Mouse (Mus musculus) splenic B cell, adult 2 months (primary cell): ENCODE results near the gene Mcf2l.

Experiments
- DNase-seq: peaks from one replicate; pipeline ENCODE4 v3.0.0-alpha.2; 2011; ENCODE audit warnings: low read depth, low spot score
- H3K27me3 ChIP-seq: 2 replicates; pipeline ENCODE4 v1.6.1; 2012; ENCODE audit warnings: mild to moderate bottlenecking, low read length, moderate library complexity, mixed read lengths; ENCODE audit not compliant: control insufficient read depth, poor library complexity, insufficient read depth, severe bottlenecking
- H3K36me3 ChIP-seq: 2 replicates; pipeline ENCODE4 v1.6.1; 2012; ENCODE audit warnings: mild to moderate bottlenecking, low read length, moderate library complexity, mixed read lengths; ENCODE audit not compliant: control insufficient read depth, poor library complexity, insufficient read depth, severe bottlenecking

Mcf2l gene

DNA sequence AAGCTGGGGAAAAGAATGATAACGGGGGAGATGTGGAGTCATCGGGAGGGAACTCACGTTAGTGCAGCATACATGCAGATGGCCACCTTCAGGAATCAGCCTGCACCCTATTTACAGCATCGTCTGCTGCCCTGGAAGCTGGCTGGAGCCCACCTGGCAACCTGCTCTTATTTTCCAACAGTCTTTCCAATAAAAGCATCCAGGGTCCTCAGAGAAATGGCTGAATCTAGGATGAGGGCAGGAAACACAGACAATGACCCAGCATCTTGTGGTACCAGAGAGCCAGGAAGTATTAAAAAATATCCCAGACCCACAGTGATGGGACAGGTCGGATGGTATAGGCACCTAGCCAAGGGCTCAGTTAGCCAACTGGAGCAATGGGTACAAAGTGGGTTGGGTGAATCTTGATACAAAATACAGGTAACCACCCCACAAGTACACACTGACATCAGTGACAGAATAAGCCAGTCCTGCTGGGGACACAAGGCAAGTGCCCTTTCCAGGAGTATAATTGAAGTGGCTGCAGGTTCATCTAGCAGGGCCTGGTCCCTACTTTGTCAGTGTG is 19.4 kb downstream of the Mcf2l start:
- H3K27me3 ChIP-seq, result no peaks in the 10 kb centered on the region
- no peaks in the 10 kb centered on the region for H3K36me3 ChIP-seq
- DNase-seq, result no peak

DNA sequence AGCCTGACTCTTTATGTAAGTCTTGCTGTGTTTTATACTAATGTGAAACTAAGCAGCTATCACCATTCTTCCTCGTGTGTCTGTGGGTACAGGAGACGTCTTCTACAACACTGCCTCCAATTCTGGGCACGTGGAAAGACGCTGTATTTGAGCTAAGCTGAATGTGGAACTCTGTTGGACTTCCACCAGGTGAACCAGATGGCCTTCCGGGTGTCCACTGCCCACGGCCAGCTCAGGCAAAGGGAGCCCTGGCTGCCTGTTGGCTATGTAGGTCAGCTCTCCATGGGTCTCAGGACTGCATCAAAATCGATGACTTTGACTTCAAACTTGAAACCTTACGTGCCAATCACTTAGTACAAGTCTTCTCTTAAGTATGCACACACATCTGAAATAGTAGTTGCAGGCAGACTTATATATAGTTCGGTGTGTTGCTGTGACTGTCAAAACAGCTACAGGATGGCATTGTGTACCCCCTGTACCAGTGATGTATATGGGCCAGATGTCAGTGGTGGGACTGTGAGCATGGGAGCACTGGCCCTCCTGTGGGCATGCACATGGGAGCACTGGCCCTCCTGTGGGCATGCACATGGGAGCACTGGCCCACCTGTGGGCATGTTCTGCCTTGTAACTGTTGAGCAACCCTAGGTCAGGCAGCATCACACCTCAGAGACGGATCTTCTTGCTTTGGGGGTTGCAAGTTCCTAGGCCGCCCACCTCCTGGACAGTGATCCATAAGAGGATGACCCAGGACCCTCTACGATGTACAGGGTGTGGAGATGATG is 20.4 kb downstream of the Mcf2l start:
- no peaks in the 10 kb centered on the region for H3K27me3 ChIP-seq
- no peaks in the 10 kb centered on the region for H3K36me3 ChIP-seq
- no peak for DNase-seq

DNA sequence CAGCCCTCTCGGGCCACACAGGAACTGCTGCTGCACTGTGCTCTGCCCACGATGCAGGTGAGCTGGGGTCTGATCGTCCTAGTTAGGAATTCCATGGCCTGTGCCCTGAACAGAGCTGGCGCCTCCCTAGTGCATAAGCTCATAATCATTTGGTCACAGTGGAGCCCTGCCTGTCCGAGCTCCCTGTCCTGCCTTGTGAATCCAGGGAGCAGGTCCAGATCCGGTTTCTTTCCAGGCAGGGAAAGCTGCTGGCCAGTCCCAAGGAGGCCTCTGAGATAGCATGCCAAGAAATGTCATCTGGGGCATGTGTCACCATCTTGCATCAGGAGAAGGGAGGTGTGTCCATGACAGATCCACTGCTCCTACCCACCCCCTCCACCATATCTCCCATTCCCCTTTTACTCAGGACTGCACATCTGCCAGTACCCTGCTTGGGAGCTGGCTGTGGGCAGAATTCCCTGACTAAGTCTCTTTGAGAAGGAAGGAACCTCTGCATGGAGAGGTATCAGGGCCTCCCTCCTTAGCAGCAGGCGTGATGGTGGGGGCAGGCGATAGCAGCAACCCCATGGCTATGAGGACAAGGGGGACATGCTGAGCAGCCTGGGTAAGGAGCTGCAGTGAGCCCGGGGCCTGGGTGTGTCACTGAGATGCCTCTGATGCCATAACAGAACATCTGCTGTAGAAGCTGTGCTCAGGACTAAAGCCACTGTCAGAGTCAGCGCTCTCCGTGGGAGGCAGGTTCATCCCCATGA is 21.4 kb downstream of the Mcf2l start:
- no peak for DNase-seq
- Histone ChIP-seq H3K27me3 (no peaks in the 10 kb centered on the region), H3K36me3 (no peaks in the 10 kb centered on the region)

DNA sequence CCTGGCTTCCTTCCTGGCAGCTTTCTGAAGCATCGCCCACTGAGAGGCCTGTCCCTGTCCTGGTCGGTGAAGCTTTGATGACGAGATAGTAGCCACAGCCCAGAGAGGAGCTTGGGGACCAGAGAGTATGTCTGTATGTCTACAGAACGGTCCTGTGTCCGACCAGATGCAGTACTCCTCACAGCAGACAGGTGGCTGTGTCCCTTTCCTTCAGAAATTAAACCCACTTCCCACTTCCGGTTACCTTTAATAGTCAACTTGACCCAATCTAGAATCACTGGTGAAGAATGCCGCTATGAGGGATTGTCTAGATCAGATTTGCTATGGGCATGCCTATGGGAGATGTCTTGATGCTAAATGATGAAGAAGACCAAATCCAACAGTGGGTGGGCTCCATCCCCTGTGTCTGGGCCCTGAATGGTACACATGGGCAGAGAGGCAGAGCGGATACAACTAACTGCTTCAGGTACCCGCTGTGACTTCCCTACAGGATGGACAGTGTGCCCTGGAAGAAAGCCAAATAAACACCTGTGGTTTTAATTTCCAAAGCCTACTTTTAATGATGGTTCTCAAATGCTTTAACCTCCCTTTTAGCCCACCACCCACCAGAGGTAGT is 22.0 kb downstream of the Mcf2l start:
- DNase-seq, result no peak
- H3K27me3 ChIP-seq, result no peaks in the 10 kb centered on the region
- H3K36me3 ChIP-seq, result no peaks in the 10 kb centered on the region

DNA sequence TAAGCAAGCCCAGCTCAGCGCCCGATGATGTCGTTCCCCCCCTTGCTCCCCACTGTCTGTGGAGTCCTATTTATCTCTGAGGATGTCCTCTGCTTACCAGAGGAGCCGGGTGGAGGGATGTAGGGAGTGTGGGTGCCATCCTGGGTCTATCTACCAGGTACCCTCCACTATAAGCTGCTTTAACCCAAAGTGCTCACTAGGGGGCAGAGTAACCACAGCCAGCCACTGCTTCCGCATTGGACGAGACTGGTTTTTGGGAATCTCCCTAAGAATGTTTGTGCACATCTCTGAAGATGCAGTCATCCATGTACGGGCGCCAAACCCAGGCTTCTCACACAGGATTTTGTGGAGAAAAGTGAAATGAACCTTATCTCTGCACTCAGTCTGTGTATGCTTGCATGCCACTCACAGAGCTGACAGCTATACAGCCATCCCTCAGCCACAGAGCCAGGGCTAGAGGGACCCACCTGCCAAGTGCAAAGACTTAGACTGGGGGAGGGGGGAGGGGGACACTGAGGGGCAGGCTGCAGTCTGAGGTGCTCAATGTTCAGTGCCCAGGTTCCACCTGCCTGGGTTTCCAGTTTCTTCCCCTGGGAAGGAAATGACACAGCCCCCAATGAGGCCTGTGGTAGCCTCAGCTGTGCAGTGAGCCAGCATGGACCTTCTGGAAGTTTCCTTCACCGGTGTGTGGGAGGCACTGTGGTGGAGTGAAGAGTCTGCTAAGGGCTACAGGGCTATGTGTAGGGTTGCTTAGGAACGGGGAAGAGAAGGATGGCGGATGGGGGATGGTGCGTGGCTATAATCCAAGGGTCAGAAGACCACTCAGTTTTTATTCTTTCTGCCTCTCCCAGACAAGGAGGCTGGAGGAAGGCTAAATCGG is 23.1 kb downstream of the Mcf2l start:
- no peaks in the 10 kb centered on the region for H3K36me3 ChIP-seq
- DNase-seq, result peak; percentile 13
- no peaks in the 10 kb centered on the region for H3K27me3 ChIP-seq

DNA sequence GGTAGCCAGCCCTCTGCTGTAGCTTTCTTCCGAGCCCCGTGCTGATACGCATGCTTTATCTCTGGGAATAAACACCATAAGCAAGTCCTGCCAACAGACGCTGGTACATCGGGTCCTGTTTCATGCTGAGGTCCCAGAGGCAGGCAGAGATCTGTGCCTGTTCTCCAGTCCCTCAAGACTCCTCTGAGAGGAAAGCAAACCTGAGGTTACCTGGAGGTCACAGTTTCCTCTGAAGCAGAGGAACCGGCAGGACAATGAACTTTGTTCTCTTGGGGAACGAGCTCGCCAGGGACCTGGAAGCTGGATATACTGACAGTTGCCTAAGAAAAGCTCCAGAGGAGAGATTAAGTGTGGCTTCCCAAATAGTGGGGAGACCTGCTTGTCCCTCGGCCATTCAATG is 24.2 kb downstream of the Mcf2l start:
- no peaks in the 10 kb centered on the region for H3K36me3 ChIP-seq
- DNase-seq, result no peak
- no peaks in the 10 kb centered on the region for H3K27me3 ChIP-seq

DNA sequence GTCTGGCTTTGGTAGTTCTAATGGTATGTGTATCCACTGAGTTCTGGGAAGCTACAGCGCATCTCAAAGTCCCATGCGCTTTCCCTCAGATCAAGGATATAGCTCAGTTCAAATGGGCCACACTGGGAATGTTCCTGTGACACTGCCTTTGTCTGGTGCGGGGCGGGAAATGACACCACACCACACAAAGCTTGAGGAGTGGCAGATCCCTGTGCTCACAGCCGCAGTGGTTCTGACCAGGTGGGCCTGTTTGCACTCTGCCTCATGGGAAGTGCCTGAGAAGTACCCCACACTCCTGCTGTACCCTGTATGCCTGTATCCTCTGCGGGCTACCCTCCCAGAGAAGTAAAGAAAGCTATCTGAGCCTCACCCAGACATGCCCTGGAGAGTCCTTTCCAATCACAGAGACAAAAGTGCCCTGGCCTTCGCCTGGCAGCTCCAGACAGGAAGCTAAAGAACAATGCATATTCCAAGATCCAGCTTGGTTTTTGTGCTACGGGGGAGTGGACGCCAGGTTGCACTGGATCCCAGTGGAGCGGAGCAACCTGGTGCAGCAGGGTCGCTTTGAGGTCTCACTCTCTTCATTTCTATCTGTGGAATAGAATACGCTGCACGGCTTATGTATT is 30.3 kb downstream of the Mcf2l start:
- H3K36me3 ChIP-seq, result no peaks in the 10 kb centered on the region
- DNase-seq, result no peak
- no peaks in the 10 kb centered on the region for H3K27me3 ChIP-seq

DNA sequence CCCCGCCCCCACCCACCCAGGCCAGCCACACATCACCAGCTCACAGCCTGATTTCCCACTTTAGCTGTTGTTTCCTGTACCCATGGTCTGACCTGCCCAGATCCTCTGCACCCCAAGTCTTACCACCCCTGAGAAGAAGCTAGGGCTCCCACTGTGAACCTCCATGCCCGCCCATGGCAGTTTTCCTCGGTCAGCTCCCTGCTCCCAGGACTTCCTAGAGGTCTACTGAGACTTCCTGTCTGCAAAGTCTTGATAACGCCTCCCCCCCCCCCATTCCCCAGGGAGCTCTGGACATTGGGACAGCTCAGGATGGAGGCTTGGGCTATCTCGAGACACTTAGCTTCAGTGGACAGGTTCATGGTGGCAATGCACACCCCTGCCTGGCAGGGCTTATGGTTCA is 31.5 kb downstream of the Mcf2l start:
- Histone ChIP-seq H3K27me3 (no peaks in the 10 kb centered on the region), H3K36me3 (no peaks in the 10 kb centered on the region)
- DNase-seq, result no peak

DNA sequence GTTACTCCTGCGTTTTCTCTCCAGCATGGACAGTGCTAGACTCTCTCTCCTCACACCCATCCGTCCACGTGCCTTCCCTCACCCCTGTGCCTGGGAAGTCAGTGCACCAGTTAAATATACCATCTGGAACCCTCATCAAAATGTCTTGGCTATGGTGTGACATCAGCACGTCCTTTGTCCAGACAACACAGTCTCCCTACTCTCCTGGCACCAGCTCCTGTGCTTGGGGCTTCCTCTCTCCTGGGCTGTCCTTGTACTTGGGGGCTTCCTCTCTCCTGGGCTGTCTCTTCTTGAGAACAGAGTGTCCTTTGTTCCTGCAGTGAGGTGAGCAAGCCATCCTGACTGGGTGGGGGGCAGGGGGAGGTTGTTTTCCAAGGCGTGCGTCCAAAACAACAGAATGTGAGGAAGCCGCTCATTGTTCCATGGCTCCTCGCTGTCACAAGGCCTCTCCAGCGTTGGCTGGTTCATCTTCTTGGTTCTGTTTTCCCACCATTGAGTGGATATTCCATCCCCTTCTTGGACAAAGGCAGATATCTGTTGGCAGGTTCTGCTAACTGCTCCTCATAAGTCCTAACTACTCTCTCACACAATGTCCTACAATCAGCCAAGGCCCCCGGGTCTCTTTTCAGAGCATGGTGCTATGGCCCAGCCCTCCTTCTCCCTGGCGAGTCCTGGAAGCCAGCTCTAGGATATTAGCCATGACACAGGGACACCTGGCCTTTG is 32.2 kb downstream of the Mcf2l start:
- DNase-seq, result no peak
- Histone ChIP-seq H3K27me3 (no peaks in the 10 kb centered on the region), H3K36me3 (no peaks in the 10 kb centered on the region)

DNA sequence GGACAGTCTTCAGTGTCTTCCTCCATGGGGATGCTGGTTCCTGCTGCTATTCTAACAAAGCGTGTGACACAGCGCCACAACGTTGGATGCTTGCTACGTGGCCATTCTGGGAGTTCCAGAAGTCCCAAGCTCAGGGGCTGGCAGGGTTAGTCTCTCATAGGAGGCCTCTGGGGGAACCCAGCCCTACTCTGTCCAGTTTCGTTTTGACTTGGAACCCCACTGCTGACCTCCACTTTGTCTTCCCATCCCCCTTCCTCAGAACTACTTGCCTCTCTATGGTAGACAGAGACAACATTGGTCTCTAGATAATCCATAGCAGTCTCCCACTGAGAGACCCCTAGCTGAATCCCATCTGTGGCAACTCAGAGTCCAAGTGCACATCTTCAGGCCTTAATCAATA is 33.0 kb downstream of the Mcf2l start:
- DNase-seq, result no peak
- Histone ChIP-seq H3K27me3 (no peaks in the 10 kb centered on the region), H3K36me3 (no peaks in the 10 kb centered on the region)

DNA sequence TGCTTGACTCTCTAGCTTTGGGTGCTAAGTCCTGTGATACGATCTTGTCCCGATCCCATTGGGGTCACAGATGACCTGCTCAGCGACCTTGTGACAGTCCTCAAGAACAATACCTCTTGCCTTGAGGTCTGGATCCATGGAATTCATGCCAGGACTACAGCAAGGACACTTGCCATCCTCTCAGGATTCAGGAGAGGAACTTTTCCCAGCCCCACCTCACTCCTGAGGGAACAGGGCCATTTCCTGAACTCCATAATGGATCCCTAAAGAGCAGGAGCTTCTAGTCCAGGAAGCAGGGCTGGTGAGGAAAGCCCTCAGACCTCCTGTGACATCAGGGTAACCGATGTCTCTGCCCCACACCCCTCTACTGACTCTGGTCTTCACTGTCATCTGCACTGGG is 34.1 kb downstream of the Mcf2l start:
- no peak for DNase-seq
- no peaks in the 10 kb centered on the region for H3K27me3 ChIP-seq
- no peaks in the 10 kb centered on the region for H3K36me3 ChIP-seq

DNA sequence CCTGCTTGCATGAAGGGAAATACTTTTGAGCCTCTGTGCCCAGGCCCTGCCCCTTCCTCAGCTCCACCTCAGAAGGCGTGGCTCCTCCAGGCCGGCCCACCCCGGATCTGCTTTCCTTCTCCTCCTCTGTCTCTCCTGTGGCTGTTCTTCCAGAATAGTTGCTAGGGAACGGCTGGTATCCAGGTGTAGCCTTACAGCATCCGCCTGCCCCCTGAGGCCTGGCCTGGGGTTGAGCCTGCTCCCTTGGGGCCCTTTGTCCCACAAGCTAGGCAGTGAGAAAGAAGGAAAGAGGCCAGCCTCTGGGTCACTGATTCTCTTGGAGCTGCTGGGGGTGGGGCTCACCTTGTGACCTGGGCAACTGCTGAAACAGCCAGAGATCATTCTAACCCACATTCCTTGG is 38.4 kb downstream of the Mcf2l start:
- no peak for DNase-seq
- Histone ChIP-seq H3K36me3 (no peaks in the 10 kb centered on the region), H3K27me3 (no peaks in the 10 kb centered on the region)

DNA sequence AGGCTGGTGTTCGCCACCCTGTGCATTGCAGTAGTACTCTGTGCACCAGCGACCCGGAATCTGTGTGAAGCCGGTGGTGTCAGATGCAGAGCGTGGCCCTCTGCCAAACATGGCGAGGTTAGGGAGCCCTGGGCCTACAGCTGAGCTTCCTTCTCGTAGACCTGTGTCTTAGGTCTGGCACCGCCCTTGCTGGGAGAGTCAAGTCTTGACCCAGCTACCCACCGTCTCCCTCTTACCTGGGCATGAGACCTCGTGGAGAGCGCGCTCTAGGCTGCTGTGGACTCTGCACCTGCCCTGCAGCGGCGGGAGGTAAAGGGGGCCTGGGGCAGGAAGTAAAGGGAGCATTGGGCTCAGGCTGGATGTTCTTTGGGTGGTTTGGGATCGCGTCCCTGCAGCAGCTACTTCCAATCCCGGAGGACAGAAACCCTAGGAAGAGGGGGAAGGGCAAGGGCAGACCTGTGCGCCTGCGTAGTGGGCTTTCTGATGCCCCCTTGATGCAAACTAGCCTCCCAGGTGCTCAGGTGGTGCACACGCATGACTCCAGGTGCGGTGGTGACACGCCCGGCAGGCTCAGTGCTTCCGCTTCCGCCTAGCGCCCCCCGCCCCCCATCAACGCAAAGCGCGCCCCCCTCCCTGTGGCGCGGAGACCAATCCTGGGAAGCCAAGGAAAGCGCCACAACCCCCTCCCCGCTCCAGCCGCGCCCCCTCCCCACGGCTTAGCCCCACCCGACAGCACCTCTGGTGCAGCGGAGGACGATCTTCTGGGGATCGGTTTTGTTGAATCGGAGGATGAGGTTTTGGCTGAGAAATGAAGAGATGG is 41.8 kb downstream of the Mcf2l start:
- H3K27me3 ChIP-seq, result no peaks in the 10 kb centered on the region
- H3K36me3 ChIP-seq, result no peaks in the 10 kb centered on the region
- no peak for DNase-seq
